Mouse (Mus musculus) cerebellum, adult 18-20 months (tissue): ENCODE measurements around the gene Aldh2.
A peak's percentile ranks its signal among the peaks of the same experiment; 100 is the strongest.

Experiments
- DNase-seq, 2 experiments: peaks; one replicate each; pipeline ENCODE4 v3.0.0; 2021

Gene Aldh2

DNA sequence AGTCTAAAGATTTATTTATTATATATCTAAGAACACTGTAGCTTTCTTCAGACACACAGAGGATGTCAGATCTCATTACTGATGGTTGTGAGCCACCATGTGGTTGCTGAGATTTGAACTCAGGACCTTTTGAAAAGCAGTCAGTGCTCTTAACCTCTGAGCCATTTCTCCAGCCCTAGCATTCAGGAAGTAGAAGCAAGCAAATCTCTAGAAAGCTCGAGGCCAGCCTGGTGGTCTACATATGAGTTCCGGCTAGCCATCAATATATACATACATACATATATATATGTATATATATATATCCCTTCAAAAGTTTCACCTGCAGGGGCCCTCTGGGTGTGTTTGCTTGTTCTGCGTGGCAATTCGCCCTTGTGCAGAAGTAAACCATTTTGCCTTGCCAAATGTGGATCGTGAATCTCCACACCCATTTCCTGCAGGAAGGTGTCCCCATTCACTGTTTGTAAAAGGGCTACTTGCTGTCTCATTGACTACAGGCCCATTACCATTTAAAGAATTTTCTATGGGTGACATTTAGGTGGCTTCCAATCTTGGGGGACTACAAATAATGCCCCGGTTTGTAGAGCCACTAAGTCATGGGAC, 1.2 kb upstream of the Aldh2 start:
- DNase-seq = no peak

- DNase-seq = peak in 1 of 2 experiments; percentile 10
These were observed 712 bp downstream of the Aldh2 start for GRCm38 (mm10) chr5:121592816-121593407.

DNA sequence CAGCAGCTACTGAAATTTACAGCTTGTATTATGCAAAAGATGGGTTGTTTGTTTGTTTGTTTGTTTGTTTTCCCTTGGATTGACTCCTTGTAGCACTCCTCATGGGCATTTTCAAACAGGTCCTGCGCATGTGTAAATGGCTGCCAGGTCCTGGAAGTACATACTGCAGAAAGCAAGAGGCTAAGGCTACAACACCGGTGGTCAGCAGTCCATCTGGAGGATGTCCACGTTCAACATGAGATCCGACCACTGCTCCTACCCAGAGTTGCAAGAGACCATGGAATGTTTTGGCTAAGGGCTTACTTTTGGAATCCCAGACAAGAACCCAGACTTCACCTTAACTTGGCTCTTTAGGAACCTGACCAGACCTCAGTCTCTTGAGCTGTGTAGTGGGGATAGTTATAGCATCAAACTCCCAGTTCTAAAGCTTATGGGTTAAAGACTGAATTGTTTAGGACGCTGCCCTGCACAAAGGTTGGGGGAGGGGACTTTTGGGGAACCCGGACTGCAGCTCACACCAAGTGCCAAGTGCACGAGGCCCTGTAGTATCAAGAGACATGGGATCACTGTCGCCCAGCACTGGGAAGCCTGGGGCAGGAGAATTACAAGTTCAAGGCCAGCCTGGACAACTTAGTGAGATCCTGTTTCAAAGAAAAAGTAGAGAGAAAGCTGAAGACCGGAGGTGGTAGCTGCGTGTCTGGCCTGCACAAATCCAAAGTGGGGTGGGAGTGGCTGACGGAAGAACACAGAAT, 1.4 kb downstream of the Aldh2 start:
- DNase-seq = no peak

- no peak for DNase-seq
These were observed 2.1 kb downstream of the Aldh2 start for GRCm38 (mm10) chr5:121591417-121592063.

DNA sequence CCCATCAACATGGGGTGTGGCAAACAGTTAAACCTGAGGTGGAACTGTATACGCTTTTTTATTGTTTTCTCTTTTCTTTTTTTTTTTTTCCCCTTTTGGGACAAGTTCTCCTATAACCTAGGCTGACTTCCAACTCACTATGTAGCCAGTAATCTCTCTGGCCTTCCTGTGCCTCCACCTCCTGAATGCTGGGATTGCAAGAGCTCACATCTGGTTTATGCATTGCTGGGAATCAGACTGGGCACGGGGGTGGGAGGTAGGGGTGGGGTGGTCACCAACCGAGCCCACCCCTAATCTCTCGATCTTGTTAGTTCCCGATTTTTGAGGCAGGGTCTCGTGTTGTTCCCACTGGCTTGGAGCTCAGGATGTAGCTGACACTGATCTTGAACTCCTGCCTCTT, 3.7 kb downstream of the Aldh2 start:
- no peak for DNase-seq

- DNase-seq = no peak
These were observed 7.1 kb downstream of the Aldh2 start for GRCm38 (mm10) chr5:121586400-121587039.

DNA sequence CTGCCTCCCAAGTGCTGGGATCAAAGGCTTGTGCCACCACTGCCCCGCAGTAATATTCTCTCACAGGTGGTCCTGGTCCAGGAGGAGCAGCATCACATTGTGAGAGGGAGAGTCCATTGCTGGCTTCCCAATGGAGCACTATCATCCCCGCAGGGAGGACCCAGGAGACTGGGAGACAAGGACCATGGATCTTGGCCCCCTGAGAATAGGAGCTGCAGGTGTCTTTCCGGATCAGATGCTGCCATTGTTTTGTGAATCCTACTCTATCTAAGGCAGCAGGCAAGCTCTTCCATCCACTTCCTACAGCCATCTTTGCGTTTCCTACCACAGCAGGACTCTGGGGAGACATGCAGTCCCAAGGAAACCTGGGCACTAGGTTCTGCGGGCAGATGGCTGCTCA, 7.9 kb downstream of the Aldh2 start:
- no peak for DNase-seq

- DNase-seq = no peak
These were observed 8.6 kb downstream of the Aldh2 start for GRCm38 (mm10) chr5:121585005-121585404.

- DNase-seq = peak; percentile 61 to 77
These were observed 9.7 kb downstream of the Aldh2 start for GRCm38 (mm10) chr5:121583765-121584501.

GRCm38 (mm10) chr5:121581945-121582344, 11.7 kb downstream of the Aldh2 start:
- no peak for DNase-seq

DNA sequence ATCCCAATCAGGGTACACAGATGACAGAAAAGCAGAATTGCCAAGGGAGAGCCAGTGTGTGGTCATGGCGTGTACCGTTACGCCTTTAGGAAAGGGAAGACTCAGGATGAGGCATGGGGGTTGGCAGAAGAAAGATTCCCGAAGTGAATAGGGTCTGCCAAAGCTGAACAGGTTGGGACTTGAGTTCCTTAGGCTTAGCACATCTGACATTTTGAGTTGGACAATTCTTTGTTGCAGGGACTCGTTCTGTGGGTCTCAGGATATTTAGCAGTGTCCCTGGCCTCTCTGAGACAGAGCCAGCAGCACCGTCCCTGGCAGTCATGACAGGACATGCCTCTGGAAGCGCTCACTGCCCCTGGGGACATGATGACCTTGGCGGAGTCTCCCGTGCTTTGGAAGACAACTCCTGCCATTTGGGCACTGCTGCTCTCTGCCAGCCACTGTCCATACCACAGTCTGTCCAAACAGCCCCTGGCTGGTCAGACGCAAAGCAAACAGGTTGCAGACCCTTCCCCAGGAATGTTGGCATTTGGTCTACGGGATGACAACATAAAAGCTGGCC, 16.6 kb downstream of the Aldh2 start:
- no peak for DNase-seq

DNA sequence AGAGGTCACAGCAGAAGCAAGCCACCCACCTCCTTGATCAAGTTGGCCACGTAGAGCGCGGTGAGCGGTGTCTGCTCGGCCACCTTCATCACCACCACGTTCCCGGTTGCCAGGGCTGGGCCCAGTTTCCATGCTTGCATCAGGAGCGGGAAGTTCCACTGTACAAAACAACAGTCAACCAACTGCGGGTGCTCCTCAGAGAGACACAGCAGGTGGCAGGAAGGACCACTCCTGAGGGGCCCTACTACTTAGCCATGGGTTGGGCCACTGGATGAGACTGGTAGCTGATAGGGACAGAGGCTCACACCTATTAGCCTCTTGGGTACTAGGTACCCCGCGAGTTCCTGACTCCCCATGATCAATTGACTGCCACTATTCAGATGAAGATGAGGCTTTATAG, 17.8 kb downstream of the Aldh2 start:
- no peak for DNase-seq

DNA sequence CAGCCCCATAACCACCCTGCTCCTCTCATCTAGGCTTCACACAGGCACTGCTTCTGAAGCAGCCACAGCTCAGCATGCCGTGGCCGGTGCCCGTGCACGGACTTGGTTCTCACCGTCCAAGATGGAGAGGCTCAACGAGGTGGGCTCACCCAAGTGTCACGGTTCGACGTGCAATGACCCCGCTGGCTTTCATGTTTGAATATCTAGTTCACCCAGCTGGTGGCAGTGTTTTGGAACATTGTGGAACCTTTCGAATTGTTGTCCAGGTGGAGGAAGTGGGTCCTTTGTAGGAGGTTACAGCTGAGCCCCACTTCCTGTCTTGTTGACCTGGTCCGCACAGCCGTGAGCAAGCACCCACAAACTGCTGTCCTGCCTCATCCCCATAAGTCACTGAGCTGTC, 19.5 kb downstream of the Aldh2 start:
- DNase-seq = no peak

- no peak for DNase-seq
These were observed 22.8 kb downstream of the Aldh2 start for GRCm38 (mm10) chr5:121570787-121571186.

- no peak for DNase-seq
These were observed 23.7 kb downstream of the Aldh2 start for GRCm38 (mm10) chr5:121569881-121570420.

DNA sequence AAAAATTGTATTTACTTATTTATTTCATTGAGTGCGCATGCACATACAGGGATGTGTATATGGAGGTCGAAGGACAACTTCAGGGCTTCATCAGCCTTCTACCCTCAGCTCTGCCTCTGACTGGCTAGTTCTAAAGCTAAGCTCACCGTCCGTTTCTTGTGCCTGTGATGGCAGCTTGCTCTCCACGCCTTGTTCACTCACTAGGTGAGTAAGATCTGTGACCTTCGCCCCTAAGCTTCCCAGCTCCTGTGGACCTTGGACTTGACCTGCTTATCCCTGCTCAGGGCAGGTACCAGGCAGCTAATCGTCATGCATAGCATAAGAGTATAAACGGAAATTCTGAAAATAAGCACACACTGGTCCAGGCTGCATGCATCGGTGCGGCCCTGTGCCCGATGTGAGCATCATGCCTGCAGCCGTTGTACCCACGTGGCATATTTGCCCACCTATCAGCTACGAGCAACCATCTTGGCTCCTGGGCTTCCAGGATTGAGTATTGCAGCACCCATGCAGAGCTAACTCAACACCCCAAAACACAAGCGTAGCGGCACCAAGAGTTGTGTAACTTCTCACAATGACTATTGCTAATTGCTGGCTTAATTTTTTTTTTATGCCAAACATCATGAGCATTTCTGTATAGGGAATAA, 27.5 kb downstream of the Aldh2 start:
- DNase-seq = no peak

DNA sequence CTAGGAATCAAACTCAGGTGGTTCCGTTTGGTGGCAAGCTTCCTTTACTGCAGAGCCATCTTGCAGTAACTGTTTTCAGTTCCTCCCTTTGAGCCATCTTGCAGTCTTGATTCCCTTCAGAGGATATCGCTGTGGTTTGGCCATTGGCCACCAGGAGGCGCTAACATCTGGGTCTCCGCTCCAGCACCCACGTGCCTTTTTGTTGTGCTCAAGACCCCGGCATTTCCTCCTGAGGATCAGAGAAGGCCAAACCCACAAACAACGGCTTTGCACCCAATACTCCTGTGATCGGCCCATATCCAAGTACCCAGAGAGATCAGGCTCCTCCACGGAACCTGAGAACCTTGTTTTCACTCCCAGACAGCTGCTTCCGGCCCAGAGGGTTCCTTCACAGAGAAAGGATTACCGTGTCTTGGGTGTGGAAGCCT, 29.1 kb downstream of the Aldh2 start:
- peak; percentile 65 to 70 for DNase-seq

DNA sequence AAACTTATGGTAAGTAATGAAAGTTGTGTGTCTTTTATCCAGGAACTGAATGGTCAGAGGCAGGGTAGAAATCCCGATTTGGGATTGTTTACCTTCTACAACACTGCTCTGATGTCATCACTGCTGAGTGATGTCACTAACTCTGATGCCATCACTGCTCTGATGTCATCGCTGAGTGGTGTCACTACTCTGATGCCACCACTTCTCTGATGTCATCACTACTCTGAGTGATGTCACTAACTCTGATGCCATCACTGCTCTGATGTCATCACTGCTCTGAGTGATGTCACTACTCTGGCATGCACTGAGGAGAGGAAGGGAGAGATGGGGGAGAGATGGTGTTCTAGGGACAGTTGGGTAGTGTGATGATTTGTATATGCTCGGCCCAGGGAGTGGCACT, 31.2 kb downstream of the Aldh2 start:
- no peak for DNase-seq

DNA sequence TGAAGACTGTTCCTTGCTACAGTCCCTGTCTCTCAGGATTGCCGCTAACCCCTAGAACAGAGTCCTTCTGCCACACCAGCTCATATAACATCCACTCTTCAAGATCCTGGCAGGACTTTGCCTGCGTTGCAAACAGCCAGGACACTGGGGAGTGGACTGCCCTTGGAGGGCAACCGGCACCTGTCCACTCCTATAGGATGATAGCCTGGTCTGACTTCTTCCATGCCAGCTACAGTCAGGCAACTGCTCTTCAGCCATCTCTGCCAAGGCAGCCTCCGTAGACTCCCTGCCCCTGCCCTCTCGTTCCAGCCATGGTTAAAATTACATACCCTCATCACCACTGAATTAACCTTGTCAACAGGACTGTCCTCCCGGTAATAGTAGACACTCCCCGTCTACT, 44.4 kb downstream of the Aldh2 start:
- DNase-seq = no peak

DNA sequence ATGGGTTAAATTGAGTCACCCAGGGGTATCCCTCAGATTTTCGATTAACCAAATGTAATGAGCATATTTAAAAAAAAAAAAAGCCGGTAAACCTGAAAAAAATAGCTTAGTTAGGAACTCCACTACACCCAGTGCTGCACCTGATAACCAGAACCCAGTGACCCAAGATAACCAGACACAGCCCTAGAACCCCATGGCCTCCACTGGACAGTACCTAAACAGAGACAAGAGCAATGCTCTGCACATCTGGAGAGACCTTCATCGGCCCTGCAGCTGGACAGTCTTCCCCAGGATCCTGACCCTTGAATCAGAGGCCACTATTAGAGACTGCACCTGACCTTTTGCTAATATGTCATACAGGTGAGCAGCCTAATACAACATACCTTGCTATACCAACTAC, 46.5 kb downstream of the Aldh2 start:
- no peak for DNase-seq

DNA sequence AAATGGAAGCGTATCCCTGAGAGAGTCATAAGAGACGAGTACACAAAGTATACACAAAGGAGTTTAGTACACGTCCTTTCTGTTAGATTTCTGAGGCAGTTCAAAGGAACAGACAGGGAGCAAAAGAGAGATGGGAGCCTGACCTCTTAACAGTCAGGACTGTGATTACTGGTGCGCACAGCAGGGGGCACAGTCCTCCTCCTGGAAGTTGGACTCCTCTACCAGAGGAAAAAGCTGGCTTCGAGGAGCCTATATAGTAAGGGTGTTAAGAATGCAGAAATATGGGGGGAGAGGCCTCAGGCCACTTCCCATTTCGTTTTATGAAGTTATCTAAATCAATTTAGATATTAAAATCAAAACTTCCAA, 47.1 kb downstream of the Aldh2 start:
- DNase-seq = peak; percentile 16 to 38
